Mouse (Mus musculus) adrenal gland, adult (tissue): ENCODE results near the gene Gm4744.
"Not testable (repeated sequence)": the region's sequence is repeated elsewhere in the genome, so short reads cannot be mapped to it uniquely, and the experiment has no call there.

Experiments used
- DNase-seq, 2 experiments: peaks; one replicate each; pipeline ENCODE4 v3.0.0; 2022 to 2023; ENCODE audit warnings: low spot score in 1 of 2; ENCODE audit not compliant: inconsistent age in 2 of 2

The Gm4744 gene

GRCm38 (mm10) chr6:40951770-40952169, at the start of gene Gm4744:
TSS of gene Gm4744 (minus strand) at chr6:40951870.
- DNase-seq: no peak

- not testable (repeated sequence) for DNase-seq
Observed at GRCm38 (mm10) chr6:40999379-40999778, 47.7 kb upstream of the Gm4744 start, which contains the start of gene Gm2663. TSS of gene Gm2663 (minus strand) at chr6:40999479.

- not testable (repeated sequence) for DNase-seq
Observed at GRCm38 (mm10) chr6:40964454-40964853, 12.8 kb upstream of the Gm4744 start, which contains the start of gene 1810009J06Rik. TSS of gene 1810009J06Rik (plus strand) at chr6:40964754.

- no peak for DNase-seq
Observed at GRCm38 (mm10) chr6:40953716-40954115, 2.0 kb upstream of the Gm4744 start.

GRCm38 (mm10) chr6:40940457-40940856, 11.2 kb downstream of the Gm4744 start, which contains the start of gene 1700074P13Rik:
TSS of gene 1700074P13Rik (minus strand) at chr6:40940557.
- DNase-seq: no peak

GRCm38 (mm10) chr6:40919954-40920353, 31.7 kb downstream of the Gm4744 start:
- no peak for DNase-seq

GRCm38 (mm10) chr6:40900287-40900686, 51.4 kb downstream of the Gm4744 start, which contains the start of gene Prss58:
TSS of gene Prss58 (minus strand) at chr6:40900387.
- no peak for DNase-seq
